Mouse (Mus musculus) kidney, adult 2 months (tissue): Measurements from ENCODE around the gene Vps4a. TPM values are rescaled to one million over a fixed set of nuclear protein-coding genes. Genes with fewer than 3 reads are reported as not detected.
A peak's percentile ranks its signal among the peaks of the same experiment; 100 is the strongest.
"Not testable (repeated sequence)": the region's sequence is repeated elsewhere in the genome, so short reads cannot be mapped to it uniquely, and the experiment has no call there.

Experiments used
- DNase-seq: peaks from one replicate; pipeline ENCODE4 v3.0.0; 2021
- H3K27ac ChIP-seq: fragments of 200-500 bp; 2 replicates; pipeline ENCODE4 v1.5.1; 2012; ENCODE audit warnings: low read depth, low read length, control low read depth, inconsistent platforms; ENCODE audit not compliant: insufficient read depth
- H3K27me3 ChIP-seq: fragments of 200-500 bp; replicated peaks from 2 replicates; pipeline ENCODE4 v1.6.1; 2012; ENCODE audit warnings: mild to moderate bottlenecking, moderate library complexity, low read length, inconsistent platforms; ENCODE audit not compliant: control insufficient read depth, insufficient read depth
- H3K36me3 ChIP-seq: fragments of 200-500 bp; 2 replicates; pipeline ENCODE4 v1.6.1; 2012; ENCODE audit warnings: mild to moderate bottlenecking, moderate library complexity, low read length, inconsistent platforms; ENCODE audit not compliant: control insufficient read depth, insufficient read depth
- H3K4me1 ChIP-seq: fragments of 200-500 bp; 2 replicates; pipeline ENCODE4 v1.6.1; 2011; ENCODE audit warnings: low read length; ENCODE audit not compliant: control insufficient read depth, insufficient read depth
- H3K4me3 ChIP-seq: fragments of 200-500 bp; 2 replicates; pipeline ENCODE4 v1.5.1; 2011; ENCODE audit warnings: mild to moderate bottlenecking, low read depth, low read length, control low read depth; ENCODE audit not compliant: insufficient read depth
- CTCF ChIP-seq: fragments of 200-500 bp; conservative IDR thresholded peaks from 2 replicates; pipeline ENCODE4 v1.5.1; 2011; ENCODE audit warnings: low read depth, mild to moderate bottlenecking, control low read depth, low read length, moderate library complexity, mixed read lengths; ENCODE audit not compliant: insufficient read depth, insufficient read length
- POLR2A ChIP-seq: fragments of 200-500 bp; IDR thresholded peaks from one replicate; pipeline ENCODE4 v1.6.1; 2011; ENCODE audit warnings: low read depth, low read length, control low read depth
- WGBS: fragments of 180-500 bp; shearing (Covaris S2); methylation state at CpG from one replicate; pipeline ENCODE4 v1.1.7; 2018; 5-methylcytosine and 5-hydroxymethylcytosine counted together
- polyA plus RNA-seq: library from polyadenylated mRNA; depleted of rRNA; stranded (reverse); fragments of >200 nt; gene quantifications from 2 replicates; pipeline ENCODE4 v1.2.3, GENCODE M21; 2012; rRNA removed

Gene Vps4a
- polyA plus RNA-seq: 31.0 and 33.4 TPM in 2 replicates

DNA sequence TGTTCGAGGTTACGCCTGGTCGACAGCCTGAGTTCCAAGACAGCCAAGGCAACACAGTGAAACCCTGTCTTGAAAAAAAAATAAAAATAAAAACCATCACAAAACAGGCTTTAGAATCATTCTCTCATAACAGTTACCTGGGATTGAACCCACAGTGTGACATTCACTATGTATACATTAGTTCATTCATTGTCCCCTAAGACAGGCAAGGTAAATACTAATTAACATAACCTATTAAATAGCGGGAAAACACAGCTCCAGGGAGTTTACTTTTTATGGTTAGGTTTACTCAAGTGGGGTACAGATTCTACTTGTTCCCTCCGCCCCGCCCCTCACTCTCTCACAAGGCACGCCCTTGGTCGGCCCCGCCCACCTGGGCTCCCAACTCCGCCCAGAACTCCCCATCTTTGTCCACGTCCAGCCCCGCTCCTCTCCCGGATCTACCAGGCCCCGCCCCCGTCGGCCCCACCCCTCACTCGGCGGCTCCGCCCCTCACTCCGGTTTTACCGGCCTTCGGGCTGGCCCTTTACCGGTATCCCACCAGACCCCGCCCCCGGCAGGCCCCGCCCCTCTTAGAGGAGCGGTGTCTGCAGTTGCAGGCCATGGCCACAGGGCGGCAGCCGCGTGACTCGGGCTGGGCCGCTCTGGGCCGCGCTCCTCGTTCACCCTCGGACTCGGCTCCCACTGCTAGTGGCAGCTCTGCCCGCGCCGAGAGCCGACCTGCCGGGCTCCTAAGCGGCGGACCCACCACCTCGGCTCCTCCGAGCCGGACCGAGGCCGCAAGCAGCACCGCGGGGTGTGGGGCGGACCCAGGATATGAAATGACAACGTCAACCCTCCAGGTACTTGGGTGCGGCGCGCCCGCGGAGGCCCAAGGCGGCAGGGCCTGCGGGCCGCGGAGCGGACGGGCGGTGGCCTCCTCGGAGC is at the start of gene Vps4a:
Vps4a (plus strand) TSS at position 573 of the 927 bp plus-strand sequence.
- Histone ChIP-seq H3K4me3 (peak within 1 kb of the TSS; percentile 95), H3K36me3 (no peaks in the 10 kb centered on the region), H3K4me1 (peaks cover 12% of the 10 kb centered on the region), H3K27ac (peak within 1 kb of the TSS; percentile 50), H3K27me3 (no peaks in the 10 kb centered on the region)
- TF ChIP-seq CTCF (peak; percentile 74), POLR2A (peak; percentile 53)
- peak; percentile 99 for DNase-seq
- WGBS: 5% methylated on average over 65 of the region's 66 CpGs

DNA sequence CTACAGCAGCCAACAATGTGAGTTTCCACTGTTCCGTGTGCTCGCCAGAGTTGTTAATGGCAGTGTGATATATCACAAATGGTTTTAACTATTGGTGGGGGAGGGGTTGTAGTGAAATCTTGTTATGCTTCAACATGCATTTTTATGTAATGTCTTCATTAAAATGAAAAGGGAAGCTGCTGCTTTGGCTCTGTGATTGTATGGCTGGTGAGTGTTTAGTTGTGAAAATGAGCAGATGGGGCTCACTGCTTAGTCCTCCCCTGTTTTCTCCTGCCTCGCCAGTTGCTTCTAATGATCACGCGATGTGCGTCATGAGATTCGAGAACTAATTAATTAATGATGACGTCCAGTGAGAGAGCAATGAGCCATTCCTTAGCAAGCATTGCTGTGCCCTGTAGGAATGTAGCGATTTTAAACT is 45.6 kb upstream of the Vps4a start:
- Histone ChIP-seq H3K4me1 (peaks cover 4% of the 10 kb centered on the region; the same call in 1 of the 2 replicates), H3K36me3 (no peaks in the 10 kb centered on the region; the same call in 1 of the 2 replicates), H3K4me3 (no peak overlapping the region), H3K27me3 (no peaks in the 10 kb centered on the region), H3K27ac (no peak overlapping the region)
- DNase-seq: no peak
- TF ChIP-seq POLR2A (no peak), CTCF (no peak)
- WGBS: 72% methylated on average over 9 of the region's 9 CpGs

DNA sequence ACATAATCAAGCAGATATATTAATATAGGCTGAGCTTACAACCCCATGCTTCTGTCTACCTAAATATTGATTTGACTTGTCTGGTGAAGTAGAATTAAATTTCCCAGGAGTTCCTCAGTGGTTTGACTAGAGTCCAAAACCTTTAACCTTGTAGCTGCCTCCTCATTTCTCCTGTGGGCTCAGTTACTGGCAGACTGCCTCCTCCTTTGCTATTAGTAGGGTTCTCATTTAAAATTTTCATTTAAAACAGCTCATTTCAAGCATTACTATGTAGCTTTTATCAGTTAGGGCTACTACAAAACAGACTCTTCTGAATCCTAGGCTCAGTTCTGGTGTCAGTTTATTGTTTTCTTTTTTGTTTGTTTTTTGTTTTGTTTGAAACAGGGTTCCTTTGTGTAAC is 45.1 kb upstream of the Vps4a start:
- peaks cover 4% of the 10 kb centered on the region; the same call in 1 of the 2 replicates for H3K4me1 ChIP-seq
- no peaks in the 10 kb centered on the region for H3K27me3 ChIP-seq
- no peaks in the 10 kb centered on the region; the same call in 1 of the 2 replicates for H3K36me3 ChIP-seq
- H3K27ac ChIP-seq: no peak overlapping the region
- TF ChIP-seq POLR2A (no peak), CTCF (no peak)
- DNase-seq: no peak
- no peak overlapping the region for H3K4me3 ChIP-seq

DNA sequence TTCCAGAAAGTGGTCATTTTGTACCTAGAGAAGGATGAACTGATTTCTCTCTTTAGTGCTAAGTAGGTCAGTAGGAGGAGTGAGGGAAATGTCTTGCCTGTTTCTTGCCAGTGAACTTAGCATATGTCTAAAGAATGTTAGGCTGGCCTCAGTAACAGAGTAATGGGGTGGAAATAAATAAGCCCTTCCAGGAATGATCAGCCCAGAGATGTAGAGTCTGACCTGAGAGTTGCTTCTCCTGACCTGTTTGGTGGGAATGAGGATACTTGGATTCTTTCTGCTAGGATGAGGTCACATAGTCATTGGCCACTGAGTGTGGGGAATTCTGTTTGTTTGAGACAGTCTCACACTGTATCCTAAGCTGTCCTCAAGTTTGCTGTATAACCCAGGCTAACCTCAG is 43.5 kb upstream of the Vps4a start:
- H3K4me1 ChIP-seq: peaks cover 4% of the 10 kb centered on the region; the same call in 1 of the 2 replicates
- no peaks in the 10 kb centered on the region for H3K27me3 ChIP-seq
- peaks cover 3% of the 10 kb centered on the region; the same call in 1 of the 2 replicates for H3K36me3 ChIP-seq
- H3K4me3 ChIP-seq: no peak overlapping the region
- TF ChIP-seq CTCF (no peak), POLR2A (no peak)
- peak; percentile 12 for DNase-seq
- no peak overlapping the region for H3K27ac ChIP-seq

DNA sequence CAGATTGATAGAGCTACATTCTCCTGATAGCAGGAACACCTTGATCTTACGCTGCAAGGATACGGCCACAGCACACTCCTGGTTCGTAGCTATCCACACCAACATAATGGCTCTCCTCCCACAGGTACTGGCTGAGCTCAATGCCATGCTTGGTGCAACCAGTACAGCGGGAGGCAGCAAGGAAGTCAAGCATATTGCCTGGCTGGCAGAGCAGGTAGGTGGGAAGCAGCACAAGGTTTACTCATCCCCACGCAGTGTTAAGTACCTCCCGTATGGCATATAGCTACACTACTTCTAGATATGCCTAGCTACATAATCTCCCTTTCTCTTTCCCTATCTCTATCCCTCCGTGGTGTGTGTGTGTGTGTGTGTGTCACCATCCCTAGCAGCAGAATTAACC is 39.6 kb upstream of the Vps4a start:
- Histone ChIP-seq H3K4me1 (no peaks in the 10 kb centered on the region), H3K27ac (no peak overlapping the region), H3K27me3 (no peaks in the 10 kb centered on the region), H3K4me3 (no peak overlapping the region), H3K36me3 (peaks cover 5% of the 10 kb centered on the region)
- WGBS: 92% methylated on average over 7 of the region's 7 CpGs
- DNase-seq: no peak
- TF ChIP-seq POLR2A: no peak
- no peak for TF ChIP-seq CTCF

DNA sequence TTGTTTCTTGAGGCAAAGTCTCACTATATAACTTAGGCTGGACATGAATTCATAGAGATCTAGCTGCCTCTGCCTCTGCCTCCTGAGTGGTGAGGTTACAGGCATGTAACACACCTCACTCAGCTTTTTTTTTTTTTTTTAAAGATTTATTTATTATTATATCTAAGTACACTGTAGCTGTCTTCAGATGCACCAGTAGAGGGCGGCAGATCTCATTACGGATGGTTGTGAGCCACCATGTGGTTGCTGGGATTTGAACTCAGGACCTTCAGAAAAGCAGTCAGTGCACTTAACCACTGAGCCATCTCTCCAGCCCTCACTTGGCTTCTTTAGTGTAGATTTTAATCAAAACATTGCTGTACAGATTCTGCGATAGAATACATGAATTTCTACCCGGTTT is 34.7 kb upstream of the Vps4a start:
- not testable (repeated sequence) for H3K4me3 ChIP-seq, H3K4me1 ChIP-seq, H3K27ac ChIP-seq, H3K36me3 ChIP-seq, H3K27me3 ChIP-seq, DNase-seq
- 91% methylated on average over 4 of the region's 4 CpGs for WGBS

DNA sequence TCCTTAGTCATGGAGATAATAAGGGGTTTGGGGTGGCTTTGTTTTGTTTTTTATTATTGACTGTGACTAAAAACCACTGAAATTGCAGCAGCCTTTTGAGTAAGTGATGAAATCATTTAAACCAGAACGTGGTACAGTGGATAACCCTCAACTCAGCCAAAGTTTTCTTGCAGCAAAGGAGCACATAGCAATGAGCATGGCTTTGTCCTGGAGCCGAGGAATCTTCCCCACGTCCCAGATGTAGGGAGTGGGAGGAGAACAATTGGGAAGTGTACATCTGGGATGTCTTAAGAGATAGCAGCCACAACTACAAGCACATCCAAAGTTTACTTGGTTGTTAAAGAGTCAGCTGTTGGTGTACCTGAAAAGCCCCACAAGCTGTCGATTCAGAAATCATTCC is 33.6 kb upstream of the Vps4a start:
- WGBS: 86% methylated on average over 4 of the region's 4 CpGs
- H3K4me3 ChIP-seq: no peak overlapping the region
- no peaks in the 10 kb centered on the region for H3K27me3 ChIP-seq
- no peak for TF ChIP-seq POLR2A
- no peak for TF ChIP-seq CTCF
- no peaks in the 10 kb centered on the region for H3K4me1 ChIP-seq
- no peak for DNase-seq
- H3K27ac ChIP-seq: no peak overlapping the region
- peaks cover 4% of the 10 kb centered on the region; the same call in 1 of the 2 replicates for H3K36me3 ChIP-seq
